Mouse (Mus musculus) subcutaneous adipose tissue, adult 2 months (tissue): ENCODE data around the gene Lor. TPM values are rescaled to one million over a fixed set of nuclear protein-coding genes. Genes with fewer than 3 reads are reported as not detected.

Experiments used
- polyA plus RNA-seq: library from polyadenylated mRNA; depleted of rRNA; stranded (reverse); fragments of >200 nt; gene quantifications from 2 replicates; pipeline ENCODE4 v1.2.3, GENCODE M21; 2012; ENCODE audit warnings: low replicate concordance; rRNA removed

Gene Lor
- polyA plus RNA-seq = 0.54 TPM in 1 of 2 replicates, not detected in the other

DNA sequence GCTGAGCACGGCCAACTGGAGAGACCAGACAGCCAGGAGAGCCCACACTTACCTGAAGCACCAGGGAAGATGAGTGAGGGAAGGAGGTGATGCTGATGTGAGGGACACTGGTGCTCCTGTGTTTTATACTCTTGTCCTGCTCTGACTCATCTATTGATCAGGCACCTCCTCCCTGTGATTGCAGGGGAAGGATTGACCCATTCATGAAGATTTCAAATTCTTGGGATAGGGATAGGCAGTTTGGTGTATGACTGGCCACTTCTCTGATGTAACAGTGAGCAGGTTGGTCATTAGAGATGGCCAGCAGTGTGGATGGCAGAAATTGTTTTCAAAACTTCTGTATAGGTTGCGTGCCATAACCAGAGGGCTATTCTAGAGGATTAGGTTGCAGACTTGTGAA is at the start of gene Lor:
TSS of gene Lor (minus strand) at position 101 of the 400 bp plus-strand sequence.

DNA sequence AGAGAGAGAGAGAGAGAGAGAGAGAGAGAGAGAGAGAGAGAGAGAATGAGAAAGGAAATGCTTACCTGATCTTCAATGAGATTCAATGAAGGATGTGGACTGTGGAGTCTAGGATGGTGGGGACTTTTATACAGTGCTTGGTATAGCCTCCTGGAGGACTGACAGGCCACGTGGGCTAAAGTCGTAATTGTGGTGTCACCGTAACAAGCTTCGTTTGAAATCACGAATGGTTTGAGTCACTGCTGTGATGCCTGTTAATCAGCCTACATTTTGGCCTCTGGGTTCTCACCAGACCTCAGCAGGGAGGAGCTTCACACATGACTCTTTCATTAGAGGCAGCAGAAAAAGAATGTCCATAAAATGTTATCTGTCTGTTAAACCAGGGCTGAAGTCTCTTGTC is 40.9 kb upstream of the Lor start, which contains the start of gene Prr9:
TSS of gene Prr9 (minus strand) at position 101 of the 400 bp plus-strand sequence.

Other genes starting within 250 kb of the Lor start
- gene Pglyrp3, start 68.6 kb downstream of the Lor start, polyA plus RNA-seq = not detected in 2 replicates
- not detected in 2 replicates for gene Prr9, start 40.8 kb upstream of the Lor start, polyA plus RNA-seq
- gene Lelp1, start 59.6 kb upstream of the Lor start, polyA plus RNA-seq = not detected in 2 replicates
- gene Sprr2a1, start 132.7 kb upstream of the Lor start, polyA plus RNA-seq = 0.62 TPM in 1 of 2 replicates, not detected in the other
- 6.5 and 104 TPM in 2 replicates for gene Sprr2a2, start 132.8 kb upstream of the Lor start, polyA plus RNA-seq
- 0.27 and 7.1 TPM in 2 replicates for gene Sprr2a3, start 202.3 kb upstream of the Lor start, polyA plus RNA-seq
- gene Sprr2b, start 233.5 kb upstream of the Lor start, polyA plus RNA-seq = 1.1 TPM in 1 of 2 replicates, not detected in the other